Mouse (Mus musculus) CD4-positive, CD25-positive, alpha-beta regulatory T cell, adult 2 months (primary cell): ENCODE data around the gene Gm42906.

ENCODE experiments used
- DNase-seq: peaks from one replicate; pipeline ENCODE4 v3.0.0-alpha.2; 2012; ENCODE audit warnings: low read depth, low spot score

Gm42906 gene

GRCm38 (mm10) chr5:151428113-151428756 is at the start of gene Gm42906:
Gene Gm42906 (minus strand): TSS chr5:151428163.
- no peak for DNase-seq

- no peak for DNase-seq
Observed at GRCm38 (mm10) chr5:151445695-151446094, 17.7 kb upstream of the Gm42906 start.

GRCm38 (mm10) chr5:151435106-151435505 is 7.1 kb upstream of the Gm42906 start:
- no peak for DNase-seq

GRCm38 (mm10) chr5:151426466-151426865 is 1.5 kb downstream of the Gm42906 start:
- DNase-seq = no peak

GRCm38 (mm10) chr5:151422692-151423091 is 5.3 kb downstream of the Gm42906 start:
- DNase-seq = no peak

GRCm38 (mm10) chr5:151421859-151422258 is 6.1 kb downstream of the Gm42906 start:
- no peak for DNase-seq

GRCm38 (mm10) chr5:151418551-151418950 is 9.4 kb downstream of the Gm42906 start:
- no peak for DNase-seq

GRCm38 (mm10) chr5:151417421-151418038 is 10.4 kb downstream of the Gm42906 start:
- DNase-seq = no peak

GRCm38 (mm10) chr5:151416988-151417387 is 11.0 kb downstream of the Gm42906 start:
- no peak for DNase-seq

- DNase-seq = no peak
Observed at GRCm38 (mm10) chr5:151413617-151414016, 14.3 kb downstream of the Gm42906 start.

GRCm38 (mm10) chr5:151412666-151413463 is 15.1 kb downstream of the Gm42906 start:
- no peak for DNase-seq

GRCm38 (mm10) chr5:151410006-151410405 is 18.0 kb downstream of the Gm42906 start:
- DNase-seq = no peak

- no peak for DNase-seq
Observed at GRCm38 (mm10) chr5:151409282-151409681, 18.7 kb downstream of the Gm42906 start.

- no peak for DNase-seq
Observed at GRCm38 (mm10) chr5:151408124-151408900, 19.7 kb downstream of the Gm42906 start.

GRCm38 (mm10) chr5:151407493-151407892 is 20.5 kb downstream of the Gm42906 start:
- no peak for DNase-seq

- DNase-seq = no peak
Observed at GRCm38 (mm10) chr5:151406276-151406675, 21.7 kb downstream of the Gm42906 start.

- no peak for DNase-seq
Observed at GRCm38 (mm10) chr5:151405314-151405903, 22.6 kb downstream of the Gm42906 start.

- no peak for DNase-seq
Observed at GRCm38 (mm10) chr5:151403586-151403985, 24.4 kb downstream of the Gm42906 start.

GRCm38 (mm10) chr5:151400557-151400944 is 27.4 kb downstream of the Gm42906 start:
- DNase-seq = no peak

GRCm38 (mm10) chr5:151399918-151400556 is 27.9 kb downstream of the Gm42906 start:
- DNase-seq = no peak

- DNase-seq = no peak
Observed at GRCm38 (mm10) chr5:151396119-151396518, 31.8 kb downstream of the Gm42906 start.
